Mouse (Mus musculus): ENCODE measurements around the gene Vmn1r62.
"Not testable (repeated sequence)": the region's sequence is repeated elsewhere in the genome, so short reads cannot be mapped to it uniquely, and the experiment has no call there.

Vmn1r62 gene

GRCm38 (mm10) chr7:5673331-5673730, at the start of gene Vmn1r62:
Gene Vmn1r62 (plus strand): TSS chr7:5673631.
- DNase-seq (ENCODE audit: extremely low spot score, low read depth, low spot score): not testable (repeated sequence)
